Mouse (Mus musculus): Measurements from ENCODE around the gene Tmem135. TPM values are rescaled to one million over a fixed set of nuclear protein-coding genes. Genes with fewer than 3 reads are reported as not detected.

Gene Tmem135
- polyA plus RNA-seq, 1 experiment from 2014 or later: 22.9 TPM

DNA sequence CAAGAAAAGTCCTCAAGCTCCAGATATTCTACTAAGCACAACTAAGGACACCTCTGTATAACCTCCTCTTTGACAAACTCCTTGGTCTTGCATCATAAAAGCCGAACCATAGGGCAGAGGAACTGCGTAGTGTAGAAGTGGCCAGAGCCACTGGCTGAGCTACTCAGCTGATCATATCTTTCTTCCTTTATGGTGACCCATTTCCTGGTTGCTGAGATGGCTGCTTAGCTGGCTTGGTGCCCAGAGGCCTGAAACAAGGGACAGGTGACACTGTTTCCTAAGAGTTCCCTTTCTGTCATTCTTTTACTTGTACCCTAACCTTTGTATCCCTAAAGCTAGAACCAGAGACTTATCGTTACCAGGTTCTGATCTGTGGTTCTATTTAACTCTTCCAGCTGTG is 7.3 kb upstream of the Tmem135 start:
- H3K4me1 ChIP-seq: peaks cover 73% of the 10 kb centered on the region
- ATAC-seq (ENCODE audit: low FRiP score, low read depth): no peak
- no peak overlapping the region for H3K27ac ChIP-seq
- peaks cover 53% of the 10 kb centered on the region for H3K36me3 ChIP-seq
- 87% methylated on average over 3 of the region's 3 CpGs for WGBS
- no peak overlapping the region for H3K4me3 ChIP-seq
- H3K4me2 ChIP-seq (replicated peaks): no peak overlapping the region
- H3K27me3 ChIP-seq: no peaks in the 10 kb centered on the region
- H3K9ac ChIP-seq: no peak overlapping the region
- no peaks in the 10 kb centered on the region for H3K9me3 ChIP-seq

DNA sequence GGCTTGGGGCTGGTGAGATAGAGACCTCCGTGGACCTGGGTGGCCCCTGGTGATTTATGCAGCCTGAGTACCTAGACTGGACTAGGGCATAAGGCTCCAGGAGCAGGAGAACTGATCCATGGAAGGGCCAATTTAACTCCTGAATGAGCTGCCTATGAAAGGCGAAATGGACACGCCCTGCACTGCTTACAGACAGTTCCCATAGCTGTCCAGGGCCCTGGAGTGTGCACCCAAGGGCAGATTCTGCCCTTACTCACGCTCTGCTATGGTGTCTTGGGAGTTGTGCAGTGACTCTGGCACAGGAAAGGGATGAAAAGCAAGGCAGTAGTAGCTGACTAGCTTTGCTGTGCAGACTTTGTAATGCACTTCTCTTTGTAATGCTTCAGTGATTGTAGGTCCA is 6.3 kb upstream of the Tmem135 start:
- Histone ChIP-seq H3K36me3 (peaks cover 53% of the 10 kb centered on the region), H3K4me1 (peaks cover 70% of the 10 kb centered on the region), H3K27me3 (no peaks in the 10 kb centered on the region), H3K27ac (no peak overlapping the region), H3K4me3 (0 out of 2 replicates have a peak overlapping the region, but pooled peaks have one; percentile 1), H3K9ac (0 out of 2 replicates have a peak overlapping the region, but pooled peaks have one; percentile 31), H3K9me3 (no peaks in the 10 kb centered on the region), H3K4me2 (replicated peaks) (peak overlapping the region; percentile 54)
- 57% methylated on average over 4 of the region's 4 CpGs for WGBS
- no peak for ATAC-seq (ENCODE audit: low FRiP score, low read depth)

DNA sequence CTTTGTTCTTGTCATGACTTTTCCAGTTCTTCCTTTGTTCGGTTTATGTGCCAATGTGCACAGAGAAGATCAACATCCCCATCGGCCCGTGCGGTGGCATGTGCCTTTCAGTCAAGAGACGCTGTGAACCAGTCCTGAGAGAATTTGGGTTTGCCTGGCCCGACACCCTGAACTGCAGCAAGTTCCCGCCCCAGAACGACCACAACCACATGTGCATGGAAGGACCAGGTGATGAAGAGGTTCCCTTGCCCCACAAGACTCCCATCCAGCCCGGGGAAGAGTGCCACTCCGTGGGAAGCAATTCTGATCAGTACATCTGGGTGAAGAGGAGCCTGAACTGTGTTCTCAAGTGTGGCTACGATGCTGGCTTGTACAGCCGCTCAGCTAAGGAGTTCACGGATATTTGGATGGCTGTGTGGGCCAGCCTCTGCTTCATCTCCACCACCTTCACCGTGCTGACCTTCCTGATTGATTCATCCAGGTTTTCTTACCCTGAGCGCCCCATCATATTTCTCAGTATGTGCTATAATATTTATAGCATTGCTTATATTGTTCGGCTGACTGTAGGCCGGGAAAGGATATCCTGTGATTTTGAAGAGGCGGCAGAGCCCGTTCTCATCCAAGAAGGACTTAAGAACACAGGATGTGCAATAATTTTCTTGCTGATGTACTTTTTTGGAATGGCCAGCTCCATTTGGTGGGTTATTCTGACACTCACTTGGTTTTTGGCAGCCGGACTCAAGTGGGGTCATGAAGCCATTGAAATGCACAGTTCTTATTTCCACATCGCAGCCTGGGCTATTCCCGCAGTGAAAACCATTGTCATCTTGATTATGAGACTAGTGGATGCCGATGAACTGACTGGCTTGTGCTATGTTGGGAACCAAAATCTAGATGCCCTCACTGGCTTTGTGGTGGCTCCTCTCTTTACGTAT is 3.3 kb upstream of the Tmem135 start:
- Histone ChIP-seq H3K27ac (no peak overlapping the region; the same call in 1 of the 2 replicates), H3K4me2 (replicated peaks) (peak overlapping the region; percentile 54), H3K4me3 (peak overlapping the region; percentile 96), H3K9ac (no peak overlapping the region), H3K36me3 (peaks cover 41% of the 10 kb centered on the region), H3K4me1 (peaks cover 70% of the 10 kb centered on the region), H3K9me3 (no peaks in the 10 kb centered on the region), H3K27me3 (no peaks in the 10 kb centered on the region)
- WGBS: 87% methylated on average over 24 of the region's 24 CpGs
- no peak for ATAC-seq (ENCODE audit: low FRiP score, low read depth)

DNA sequence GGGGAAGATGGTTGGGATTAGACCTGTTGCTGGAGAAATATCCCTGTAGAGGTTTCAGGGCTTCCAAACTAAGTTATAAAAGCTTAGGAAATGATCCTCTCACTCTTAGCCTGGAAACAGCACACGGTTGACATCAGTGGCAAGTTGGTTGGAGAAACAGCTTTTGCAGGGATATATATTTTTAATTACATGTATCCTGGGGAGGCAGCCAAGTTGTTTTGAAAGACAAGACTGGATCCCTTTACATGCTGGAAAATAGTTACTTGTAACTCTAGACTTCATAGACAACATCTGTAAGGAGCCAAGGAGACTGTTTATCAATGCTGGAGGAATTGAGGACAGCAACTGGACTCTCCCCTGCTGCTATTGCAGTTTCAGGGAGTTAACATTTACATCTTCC is 2.0 kb upstream of the Tmem135 start:
- Histone ChIP-seq H3K9me3 (no peaks in the 10 kb centered on the region), H3K36me3 (peaks cover 28% of the 10 kb centered on the region), H3K4me3 (peak overlapping the region; percentile 96), H3K9ac (peak overlapping the region; percentile 53), H3K27me3 (0 out of 2 replicates have a peak, but pooled peaks cover 3% of the 10 kb centered on the region), H3K4me1 (peaks cover 71% of the 10 kb centered on the region), H3K27ac (peak overlapping the region; percentile 29; the same call in 1 of the 2 replicates), H3K4me2 (replicated peaks) (peak overlapping the region; percentile 91)
- no peak for ATAC-seq (ENCODE audit: low FRiP score, low read depth)
- WGBS: 14% methylated on average over 1 of the region's 1 CpGs

DNA sequence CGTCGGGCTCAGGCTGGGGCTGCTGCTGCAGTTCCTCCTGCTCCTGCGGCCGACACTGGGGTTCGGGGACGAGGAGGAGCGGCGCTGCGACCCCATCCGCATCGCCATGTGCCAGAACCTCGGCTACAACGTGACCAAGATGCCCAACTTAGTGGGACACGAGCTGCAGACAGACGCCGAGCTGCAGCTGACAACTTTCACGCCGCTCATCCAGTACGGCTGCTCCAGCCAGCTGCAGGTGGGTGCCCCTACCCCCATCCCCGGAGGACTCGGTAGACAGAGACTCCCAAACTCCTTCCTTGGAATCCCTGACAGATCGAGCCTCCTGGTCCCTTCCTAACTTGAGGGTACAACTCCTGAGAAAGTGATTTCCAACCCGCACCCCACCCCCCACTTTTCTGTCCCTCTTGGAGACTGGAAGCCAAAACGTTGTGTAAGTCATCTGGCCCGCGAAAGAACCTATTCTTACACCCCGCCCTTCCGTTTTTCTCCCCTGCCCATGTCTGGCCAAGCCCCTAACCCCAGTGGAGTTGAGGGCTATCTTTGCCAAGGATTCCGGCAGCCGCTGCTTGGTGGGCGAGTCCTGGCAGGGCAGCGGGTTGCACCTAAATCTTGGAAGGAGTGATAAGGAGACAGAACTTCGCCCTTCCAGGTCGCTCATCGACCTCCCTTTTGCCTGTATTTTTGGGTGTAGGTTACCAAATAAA is 865 bp upstream of the Tmem135 start:
- no peak for ATAC-seq (ENCODE audit: low FRiP score, low read depth)
- H3K4me3 ChIP-seq: peak overlapping the region; percentile 96
- peak overlapping the region; percentile 87 for H3K27ac ChIP-seq
- under 1% methylated on average over 35 of the region's 35 CpGs for WGBS
- H3K36me3 ChIP-seq: peaks cover 19% of the 10 kb centered on the region
- H3K9me3 ChIP-seq: no peaks in the 10 kb centered on the region
- H3K4me2 ChIP-seq (replicated peaks): peak overlapping the region; percentile 91
- 0 out of 2 replicates have a peak, but pooled peaks cover 3% of the 10 kb centered on the region for H3K27me3 ChIP-seq
- peaks cover 60% of the 10 kb centered on the region for H3K4me1 ChIP-seq
- H3K9ac ChIP-seq: peak overlapping the region; percentile 97

DNA sequence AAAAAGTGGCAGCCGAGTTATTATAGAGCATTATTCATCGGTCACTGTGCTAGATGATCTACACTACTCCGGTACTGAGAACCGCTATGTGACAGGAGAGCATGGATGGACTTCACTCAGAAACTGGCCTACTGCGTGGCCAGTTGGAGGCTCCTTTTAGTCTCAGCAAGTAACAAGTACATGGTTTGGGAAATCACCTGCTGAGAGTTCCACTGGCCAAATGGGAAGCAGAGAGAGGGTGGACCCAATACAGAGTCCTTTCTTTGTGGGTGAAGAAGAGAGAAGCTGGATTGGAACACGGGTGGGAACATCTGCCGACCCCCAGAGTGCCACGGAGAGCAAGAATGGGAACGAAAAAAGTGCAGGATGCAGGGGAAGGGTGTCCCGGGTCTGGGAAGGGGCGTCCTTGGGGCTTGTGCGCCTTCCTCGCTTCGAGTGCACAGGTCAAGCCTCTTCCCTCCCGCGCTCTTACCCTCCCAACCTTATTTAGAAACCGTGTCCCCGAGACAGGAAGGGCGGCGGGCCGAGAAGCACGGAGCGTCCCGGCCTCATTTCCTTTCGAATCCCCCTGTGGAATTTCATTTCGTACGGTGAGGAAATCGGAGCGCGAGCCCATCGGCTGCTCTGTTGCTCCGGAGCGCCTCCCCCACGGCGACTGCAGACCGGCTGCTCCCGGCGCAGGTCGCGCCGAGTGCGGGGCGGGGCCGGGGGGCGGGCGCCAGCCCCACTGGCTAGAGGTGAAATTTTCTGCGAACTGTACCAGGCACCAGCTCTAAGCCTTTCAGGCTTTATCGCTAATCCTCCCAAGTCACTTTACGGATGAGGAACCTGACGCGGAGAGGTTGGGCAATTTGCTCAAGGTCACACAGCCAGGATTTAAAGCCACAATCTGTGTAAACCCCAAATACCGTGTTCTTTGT is 709 bp downstream of the Tmem135 start:
- H3K4me2 ChIP-seq (replicated peaks): peak overlapping the region; percentile 91
- H3K36me3 ChIP-seq: peaks cover 14% of the 10 kb centered on the region
- WGBS: 5% methylated on average over 52 of the region's 52 CpGs
- H3K27me3 ChIP-seq: 0 out of 2 replicates have a peak, but pooled peaks cover 3% of the 10 kb centered on the region
- peaks cover 44% of the 10 kb centered on the region for H3K4me1 ChIP-seq
- peak overlapping the region; percentile 70 for H3K9ac ChIP-seq
- H3K4me3 ChIP-seq: peak overlapping the region; percentile 96
- ATAC-seq (ENCODE audit: low FRiP score, low read depth): peak; percentile 87
- peak overlapping the region; percentile 81 for H3K27ac ChIP-seq
- H3K9me3 ChIP-seq: no peaks in the 10 kb centered on the region

GRCm38 (mm10) chr7:89401936-89402335 is 2.1 kb downstream of the Tmem135 start:
- Histone ChIP-seq H3K36me3 (peaks cover under 1% of the 10 kb centered on the region; the same call in 1 of the 2 replicates), H3K4me3 (no peak overlapping the region), H3K9me3 (no peaks in the 10 kb centered on the region), H3K9ac (no peak overlapping the region), H3K4me2 (replicated peaks) (peak overlapping the region; percentile 91; the same call in 1 of the 2 replicates), H3K27me3 (0 out of 2 replicates have a peak, but pooled peaks cover 3% of the 10 kb centered on the region), H3K4me1 (peaks cover 30% of the 10 kb centered on the region), H3K27ac (no peak overlapping the region)
- no peak for ATAC-seq (ENCODE audit: low FRiP score, low read depth)
- 71% methylated on average over 3 of the region's 3 CpGs for WGBS

DNA sequence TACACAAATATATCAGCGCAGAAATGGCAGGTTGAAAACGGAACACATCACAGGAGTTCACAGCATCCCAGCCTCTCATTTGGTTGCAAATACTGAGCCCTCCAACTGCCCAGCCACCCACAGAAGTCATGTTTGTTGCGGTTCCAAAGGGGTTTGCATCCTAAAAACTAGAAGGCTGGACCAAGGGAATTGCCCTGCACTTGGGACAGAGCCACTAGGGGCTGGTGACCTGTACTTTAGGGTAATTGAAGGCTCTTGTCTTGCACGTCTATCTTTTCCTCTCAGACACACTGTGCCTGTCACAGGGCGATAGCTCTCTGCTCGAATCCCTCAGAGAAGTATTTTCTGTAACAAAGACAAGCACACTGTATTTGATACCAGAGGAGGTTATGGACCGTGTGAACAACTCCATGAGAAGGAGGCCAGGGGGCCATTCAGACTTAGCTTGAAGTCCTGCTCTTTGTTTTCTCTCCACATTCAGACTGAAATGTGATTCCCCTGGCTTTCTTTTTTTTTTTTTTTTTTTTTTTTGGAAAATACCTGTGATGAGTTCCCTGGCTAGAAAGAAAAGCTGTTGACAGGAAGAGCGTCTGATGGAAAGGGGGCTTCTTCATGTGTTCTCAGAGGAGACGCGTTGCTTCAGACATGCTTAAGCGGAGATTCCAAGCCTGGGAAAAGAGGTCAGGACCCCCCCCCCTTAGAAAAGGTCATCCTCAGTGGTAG is 2.7 kb downstream of the Tmem135 start:
- H3K9ac ChIP-seq: no peak overlapping the region
- ATAC-seq (ENCODE audit: low FRiP score, low read depth): no peak
- H3K36me3 ChIP-seq: no peaks in the 10 kb centered on the region
- no peaks in the 10 kb centered on the region for H3K9me3 ChIP-seq
- H3K4me2 ChIP-seq (replicated peaks): no peak overlapping the region
- WGBS: 62% methylated on average over 11 of the region's 11 CpGs
- peaks cover 26% of the 10 kb centered on the region for H3K4me1 ChIP-seq
- H3K27ac ChIP-seq: no peak overlapping the region
- 0 out of 2 replicates have a peak, but pooled peaks cover 3% of the 10 kb centered on the region for H3K27me3 ChIP-seq
- no peak overlapping the region for H3K4me3 ChIP-seq

DNA sequence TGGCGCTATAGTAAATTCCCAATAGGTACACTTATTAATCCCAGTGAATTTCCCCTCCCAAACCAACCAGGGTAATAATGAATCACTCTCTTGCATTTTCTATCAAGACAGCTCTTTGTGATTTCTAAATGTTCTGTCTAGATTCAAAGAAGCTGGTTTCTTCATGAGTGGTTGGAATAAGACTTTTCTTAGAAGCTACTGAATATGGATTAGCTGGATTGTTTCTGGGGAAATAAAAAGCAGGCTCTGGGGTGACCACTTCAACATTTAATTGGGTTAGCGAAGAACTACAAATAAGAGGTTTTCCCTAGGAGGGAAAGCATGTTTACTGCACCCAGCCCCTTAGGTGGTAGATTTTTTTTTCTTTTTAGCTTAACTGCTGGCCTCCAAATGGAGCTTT is 3.3 kb downstream of the Tmem135 start:
- H3K4me2 ChIP-seq (replicated peaks): no peak overlapping the region
- no peak overlapping the region for H3K4me3 ChIP-seq
- no peak for ATAC-seq (ENCODE audit: low FRiP score, low read depth)
- H3K9ac ChIP-seq: no peak overlapping the region
- H3K4me1 ChIP-seq: peaks cover 22% of the 10 kb centered on the region
- WGBS: 75% methylated on average over 2 of the region's 2 CpGs
- no peaks in the 10 kb centered on the region for H3K9me3 ChIP-seq
- no peak overlapping the region for H3K27ac ChIP-seq
- H3K27me3 ChIP-seq: 0 out of 2 replicates have a peak, but pooled peaks cover 3% of the 10 kb centered on the region
- no peaks in the 10 kb centered on the region for H3K36me3 ChIP-seq

- Histone ChIP-seq H3K9me3 (no peaks in the 10 kb centered on the region; the same call in 1 of the 2 replicates), H3K4me2 (replicated peaks) (no peak overlapping the region), H3K36me3 (no peaks in the 10 kb centered on the region), H3K27ac (no peak overlapping the region), H3K4me3 (no peak overlapping the region), H3K9ac (no peak overlapping the region), H3K4me1 (peaks cover 19% of the 10 kb centered on the region), H3K27me3 (0 out of 2 replicates have a peak, but pooled peaks cover 3% of the 10 kb centered on the region)
- no peak for ATAC-seq (ENCODE audit: low FRiP score, low read depth)
- WGBS: 59% methylated on average over 3 of the region's 3 CpGs
These were observed 6.0 kb downstream of the Tmem135 start for GRCm38 (mm10) chr7:89397837-89398534.

All from limb, embryonic 13.5 days (tissue).